Mouse (Mus musculus): ENCODE measurements around the gene Olfr319. TPM values are rescaled to one million over a fixed set of nuclear protein-coding genes. Genes with fewer than 3 reads are reported as not detected.
"Not testable (repeated sequence)": the region's sequence is repeated elsewhere in the genome, so short reads cannot be mapped to it uniquely, and the experiment has no call there.

The Olfr319 gene
- total RNA-seq (2021): not detected
- long read RNA-seq, experiment 1: 0 reads
- long read RNA-seq, experiment 2: 0 reads

GRCm38 (mm10) chr11:58698862-58699261 is at the start of gene Olfr319:
Olfr319 (plus strand) TSS chr11:58699162.
- no peak for DNase-seq (ENCODE audit: low spot score in 2 of 2)

GRCm38 (mm10) chr11:58655151-58655550 is 43.8 kb upstream of the Olfr319 start:
- no peak for DNase-seq (ENCODE audit: low spot score in 2 of 2)

GRCm38 (mm10) chr11:58658596-58658995 is 40.4 kb upstream of the Olfr319 start, which contains the start of gene Olfr322:
Olfr322 (plus strand) TSS chr11:58658782.
- no peak for DNase-seq (ENCODE audit: low spot score in 2 of 2)

GRCm38 (mm10) chr11:58669252-58669651 is 29.7 kb upstream of the Olfr319 start:
- DNase-seq (ENCODE audit: low spot score in 2 of 2): no peak

- DNase-seq (ENCODE audit: low spot score in 2 of 2): no peak
Observed at GRCm38 (mm10) chr11:58671825-58672224, 27.1 kb upstream of the Olfr319 start.

GRCm38 (mm10) chr11:58680799-58681198 is 18.2 kb upstream of the Olfr319 start, which contains the start of gene Olfr320:
Olfr320 (plus strand) TSS chr11:58681099.
- no peak for DNase-seq (ENCODE audit: low spot score in 2 of 2)

- no peak for DNase-seq (ENCODE audit: low spot score in 2 of 2)
Observed at GRCm38 (mm10) chr11:58709086-58709485, 10.1 kb downstream of the Olfr319 start.

- not testable (repeated sequence) for DNase-seq (ENCODE audit: low spot score in 2 of 2)
Observed at GRCm38 (mm10) chr11:58717723-58718122, 18.8 kb downstream of the Olfr319 start.

GRCm38 (mm10) chr11:58719701-58720100 is 20.7 kb downstream of the Olfr319 start:
- DNase-seq (ENCODE audit: low spot score in 2 of 2): no peak

GRCm38 (mm10) chr11:58723914-58724313 is 25.0 kb downstream of the Olfr319 start, which contains the start of gene Olfr318:
Olfr318 (minus strand) TSS chr11:58724014.
- no peak for DNase-seq (ENCODE audit: low spot score in 2 of 2)

GRCm38 (mm10) chr11:58727896-58728650 is 29.1 kb downstream of the Olfr319 start:
- DNase-seq (ENCODE audit: low spot score in 2 of 2): not testable (repeated sequence)

GRCm38 (mm10) chr11:58733372-58733771 is 34.4 kb downstream of the Olfr319 start:
- peak; percentile 28 to 83 for DNase-seq (ENCODE audit: low spot score in 2 of 2)

- DNase-seq (ENCODE audit: low spot score in 2 of 2): no peak
Observed at GRCm38 (mm10) chr11:58738792-58739262, 39.9 kb downstream of the Olfr319 start, which contains the start of gene Olfr317. Olfr317 (minus strand) TSS chr11:58739212.

- DNase-seq (ENCODE audit: low spot score in 2 of 2): not testable (repeated sequence)
Observed at GRCm38 (mm10) chr11:58751096-58751495, 52.1 kb downstream of the Olfr319 start.

GRCm38 (mm10) chr11:58752434-58752833 is 53.5 kb downstream of the Olfr319 start, which contains the start of gene Olfr316:
Olfr316 (plus strand) TSS chr11:58752734.
- DNase-seq (ENCODE audit: low spot score in 2 of 2): no peak

Other genes starting within 250 kb of the Olfr319 start
- gene Lypd9, start 246.2 kb upstream of the Olfr319 start, total RNA-seq (2021): not detected
- gene Olfr30, start 236.9 kb upstream of the Olfr319 start, total RNA-seq (2021): not detected
- gene Olfr332, start 206.6 kb upstream of the Olfr319 start, total RNA-seq (2021): not detected
- gene Olfr331, start 196.6 kb upstream of the Olfr319 start, total RNA-seq (2021): not detected
- not detected for gene Olfr330, start 164.3 kb upstream of the Olfr319 start, total RNA-seq (2021)
- not detected for gene Olfr329-ps, start 152.7 kb upstream of the Olfr319 start, total RNA-seq (2021)
- gene Olfr328, start 143.5 kb upstream of the Olfr319 start, total RNA-seq (2021): under 1 TPM in 1 of 2 experiments, not detected in 1; 0.18 TPM
- not detected for gene Olfr224, start 128.6 kb upstream of the Olfr319 start, total RNA-seq (2021)
- not detected for gene Olfr325, start 121.4 kb upstream of the Olfr319 start, total RNA-seq (2021)
- not detected for gene Olfr324, start 104.0 kb upstream of the Olfr319 start, total RNA-seq (2021)
- gene 2210407C18Rik, start 83.1 kb upstream of the Olfr319 start, total RNA-seq (2021): not detected
- not detected for gene Olfr323, start 68.7 kb upstream of the Olfr319 start, total RNA-seq (2021)
- gene Trim58, start 58.7 kb upstream of the Olfr319 start, total RNA-seq (2021): not detected
- gene Olfr322, start 40.4 kb upstream of the Olfr319 start, total RNA-seq (2021): not detected
- not detected for gene Olfr320, start 18.1 kb upstream of the Olfr319 start, total RNA-seq (2021)
- gene Olfr318, start 24.9 kb downstream of the Olfr319 start, total RNA-seq (2021): under 1 TPM; 0.09 to 0.17 TPM
- under 1 TPM; 0.24 to 0.28 TPM for gene Olfr317, start 40.0 kb downstream of the Olfr319 start, total RNA-seq (2021)
- under 1 TPM; 0.31 to 0.37 TPM for gene Olfr316, start 53.6 kb downstream of the Olfr319 start, total RNA-seq (2021)
- not detected for gene Olfr315, start 74.0 kb downstream of the Olfr319 start, total RNA-seq (2021)
- gene Olfr314, start 83.8 kb downstream of the Olfr319 start, total RNA-seq (2021): not detected
- gene Fam183b, start 102.8 kb downstream of the Olfr319 start, total RNA-seq (2021): 1 to 10 TPM; 6.0 to 6.1 TPM
- not detected for gene Olfr313, start 115.8 kb downstream of the Olfr319 start, total RNA-seq (2021)
- not detected for gene Olfr312, start 130.1 kb downstream of the Olfr319 start, total RNA-seq (2021)
- not detected for gene Olfr311, start 140.1 kb downstream of the Olfr319 start, total RNA-seq (2021)
- gene Gm12258, start 148.0 kb downstream of the Olfr319 start, total RNA-seq (2021): 10 to 100 TPM; 16.7 to 18.5 TPM
- 10 to 100 TPM in 1 of 2 experiments, 1 to 10 TPM in 1; 6.8 to 12.1 TPM for gene 2810021J22Rik, start 168.1 kb downstream of the Olfr319 start, total RNA-seq (2021)
- gene Zfp39, start 205.1 kb downstream of the Olfr319 start, total RNA-seq (2021): 1 to 10 TPM; 8.8 to 8.9 TPM
- gene Btnl10, start 218.7 kb downstream of the Olfr319 start, total RNA-seq (2021): under 1 TPM; 0.12 to 0.29 TPM
- gene Rnf187, start 239.8 kb downstream of the Olfr319 start, total RNA-seq (2021): 100 to 1,000 TPM; 501 to 506 TPM
- 100 to 1,000 TPM; 117 to 123 TPM for gene Hist3h2ba, start 249.8 kb downstream of the Olfr319 start, total RNA-seq (2021)